Mouse (Mus musculus): ENCODE data around the gene Cfap61. TPM values are rescaled to one million over a fixed set of nuclear protein-coding genes. Genes with fewer than 3 reads are reported as not detected.
A peak's percentile ranks its signal among the peaks of the same experiment; 100 is the strongest.

The Cfap61 gene
- total and polyA plus RNA-seq, 3 experiments: 0.13 TPM; not detected in 2

GRCm38 (mm10) chr2:146258736-146259469 lies 324.3 kb downstream of the Cfap61 start:
- no peaks in the 10 kb centered on the region for H3K9me3 ChIP-seq (replicated peaks; ENCODE audit: insufficient read depth, low read length)
- H3K4me3 ChIP-seq (ENCODE audit: control insufficient read depth in 1 of 2, insufficient read depth in 1 of 2, low read depth in 2 of 2, low read length in 2 of 2): no peak overlapping the region
- no peaks in the 10 kb centered on the region for H3K27me3 ChIP-seq (ENCODE audit: control insufficient read depth in 1 of 2, insufficient read depth in 2 of 2, low read length in 2 of 2)
- H3K36me3 ChIP-seq (ENCODE audit: control insufficient read depth in 1 of 2, insufficient read depth in 2 of 2, low read length in 2 of 2): peaks cover 0 to 5% of the 10 kb centered on the region in 2 experiments; a peak in 2 of 4 replicates
- 0 out of 4 replicates have a peak, but pooled peaks cover 3% of the 10 kb centered on the region in 2 experiments for H3K4me1 ChIP-seq (ENCODE audit: control insufficient read depth in 1 of 2, insufficient read depth in 2 of 2, low read length in 2 of 2)
- TF ChIP-seq NRF1 (IDR thresholded peaks at IDR 0.05; ENCODE audit: insufficient read depth, low read depth, low read length, poor library complexity, severe bottlenecking): no peak
- TF ChIP-seq RAD21 (IDR thresholded peaks at IDR 0.05; ENCODE audit: low read depth, low read length): no peak
- TF ChIP-seq POLR2AphosphoS2 (IDR thresholded peaks at IDR 0.05; ENCODE audit: low read length): no peak
- TF ChIP-seq MAX (IDR thresholded peaks at IDR 0.05; ENCODE audit: low read length): no peak
- no peak for TF ChIP-seq MAFK (IDR thresholded peaks at IDR 0.05; ENCODE audit: borderline replicate concordance, low read depth, low read length)
- no peak for TF ChIP-seq HCFC1 (IDR thresholded peaks at IDR 0.05; ENCODE audit: low read depth, low read length)
- peak; percentile 59 to 68 for TF ChIP-seq EP300 (IDR thresholded peaks at IDR 0.05; ENCODE audit: low read depth in 1 of 2, low read length in 2 of 2)
- peak; percentile 75 for TF ChIP-seq TAL1 (IDR thresholded peaks at IDR 0.05; ENCODE audit: low read length)
- TF ChIP-seq JUND (IDR thresholded peaks at IDR 0.05; ENCODE audit: low read depth, low read length): no peak
- TF ChIP-seq MYB (IDR thresholded peaks at IDR 0.05; ENCODE audit: low read depth, low read length): no peak
- no peak for TF ChIP-seq ZC3H11A (IDR thresholded peaks at IDR 0.05; ENCODE audit: low read depth, low read length)
- no peak for TF ChIP-seq USF1 (IDR thresholded peaks at IDR 0.05; ENCODE audit: low read depth, low read length)
- TF ChIP-seq RCOR1 (IDR thresholded peaks at IDR 0.05; ENCODE audit: low read depth, low read length): peak; percentile 86
- no peak for TF ChIP-seq MXI1 (IDR thresholded peaks at IDR 0.05; ENCODE audit: low read depth, low read length)
- TF ChIP-seq E2F4 (IDR thresholded peaks at IDR 0.05; ENCODE audit: borderline replicate concordance, low read depth, low read length): no peak
- no peak for TF ChIP-seq UBTF (IDR thresholded peaks at IDR 0.05; ENCODE audit: borderline replicate concordance, insufficient read depth, low read depth, low read length)
- TF ChIP-seq KAT2A (conservative IDR thresholded peaks at IDR 0.05; ENCODE audit: low read depth, low read length): no peak
- TF ChIP-seq ZNF384 (IDR thresholded peaks at IDR 0.05; ENCODE audit: low read depth, low read length): no peak
- peak; percentile 41; the same call in 1 of the 2 replicates for TF ChIP-seq ETS1 (IDR thresholded peaks at IDR 0.05; ENCODE audit: low read depth, low read length)
- no peak for TF ChIP-seq SMC3 (IDR thresholded peaks at IDR 0.05; ENCODE audit: low read depth, low read length)
- no peak for TF ChIP-seq CTCF (IDR thresholded peaks at IDR 0.05 in 2 of 3, conservative IDR thresholded peaks at IDR 0.05 in 1 of 3; ENCODE audit: control insufficient read depth in 1 of 3, insufficient read depth in 1 of 3, low read depth in 2 of 3, low read length in 3 of 3, poor library complexity in 1 of 3, severe bottlenecking in 1 of 3)
- TF ChIP-seq USF2 (IDR thresholded peaks at IDR 0.05; ENCODE audit: borderline replicate concordance in 1 of 2, insufficient read depth in 1 of 2, low read depth in 1 of 2, low read length in 2 of 2): no peak
- no peak for TF ChIP-seq CHD2 (IDR thresholded peaks at IDR 0.05; ENCODE audit: low read length)
- no peak for TF ChIP-seq MAZ (IDR thresholded peaks at IDR 0.05; ENCODE audit: low read depth, low read length)
- TF ChIP-seq CHD1 (IDR thresholded peaks at IDR 0.05; ENCODE audit: low read depth, low read length): no peak
- no peak for TF ChIP-seq ELF1 (IDR thresholded peaks at IDR 0.05; ENCODE audit: low read depth, low read length)
- no peak for TF ChIP-seq GABPA (IDR thresholded peaks at IDR 0.05; ENCODE audit: low read depth, low read length)
- TF ChIP-seq BHLHE40 (IDR thresholded peaks at IDR 0.05; ENCODE audit: borderline replicate concordance, low read depth, low read length): no peak
- no peak for TF ChIP-seq ZKSCAN1 (IDR thresholded peaks at IDR 0.05; ENCODE audit: low read depth, low read length)
- TF ChIP-seq NELFE (IDR thresholded peaks at IDR 0.05; ENCODE audit: low read depth, low read length): no peak
- TF ChIP-seq TCF12 (IDR thresholded peaks at IDR 0.05; ENCODE audit: low read depth, low read length): peak; percentile 68; the same call in 1 of the 2 replicates
- TF ChIP-seq POLR2AphosphoS5 (IDR thresholded peaks at IDR 0.05; ENCODE audit: borderline replicate concordance, low read depth, low read length): no peak
- TF ChIP-seq GATA1 (IDR thresholded peaks at IDR 0.05; ENCODE audit: low read depth, low read length): peak; percentile 67
- no peak for TF ChIP-seq MEF2A (IDR thresholded peaks at IDR 0.05; ENCODE audit: extremely low read depth, insufficient replicate concordance, low read depth, low read length, poor library complexity, severe bottlenecking)
- no peak for TF ChIP-seq ZMIZ1 (IDR thresholded peaks at IDR 0.05; ENCODE audit: low read depth, low read length)
- TF ChIP-seq POLR2A (IDR thresholded peaks at IDR 0.05; ENCODE audit: control insufficient read depth in 1 of 2, insufficient read depth in 1 of 2, low read depth in 1 of 2, low read length in 2 of 2, poor library complexity in 1 of 2): no peak
- peak; percentile 58 for DNase-seq (ENCODE audit: low read depth, low spot score)
- no peak overlapping the region for H3K27ac ChIP-seq (ENCODE audit: control insufficient read depth, low read depth, low read length)
- no peak overlapping the region for H3K9ac ChIP-seq (ENCODE audit: control insufficient read depth, low read depth, low read length, poor library complexity, severe bottlenecking)
- H3K79me2 ChIP-seq (ENCODE audit: control insufficient read depth, insufficient read depth, low read length, poor library complexity): no peaks in the 10 kb centered on the region

All from MEL (cell line).